Mouse (Mus musculus) spleen, adult 2 months (tissue): Measurements from ENCODE around the gene Carns1. TPM values are rescaled to one million over a fixed set of nuclear protein-coding genes. Genes with fewer than 3 reads are reported as not detected.

Experiments used
- DNase-seq, 2 experiments: peaks; one replicate each; pipeline versions ENCODE4 v3.0.0 to v3.0.0-alpha.2; 2012 to 2021; ENCODE audit warnings: low spot score in 2 of 2, low read depth in 1 of 2
- H3K27ac ChIP-seq: fragments of 200-500 bp; 2 replicates; pipeline ENCODE4 v1.5.1; 2012; ENCODE audit warnings: low read length, inconsistent platforms; ENCODE audit not compliant: insufficient read depth
- H3K27me3 ChIP-seq: fragments of 200-500 bp; 2 replicates; pipeline ENCODE4 v1.6.1; 2012; ENCODE audit warnings: mild to moderate bottlenecking, moderate library complexity, low read length, inconsistent platforms; ENCODE audit not compliant: control insufficient read depth, insufficient read depth
- H3K36me3 ChIP-seq: fragments of 200-500 bp; 2 replicates; pipeline ENCODE4 v1.6.1; 2012; ENCODE audit warnings: mild to moderate bottlenecking, low read length, inconsistent platforms; ENCODE audit not compliant: control insufficient read depth, insufficient read depth
- H3K4me1 ChIP-seq: fragments of 200-500 bp; 2 replicates; pipeline ENCODE4 v1.6.1; 2011; ENCODE audit warnings: inconsistent platforms; ENCODE audit not compliant: control insufficient read depth, insufficient read depth, insufficient read length
- H3K4me3 ChIP-seq: fragments of 200-500 bp; 2 replicates; pipeline ENCODE4 v1.5.1; 2011; ENCODE audit warnings: mild to moderate bottlenecking, inconsistent platforms; ENCODE audit not compliant: insufficient read depth, insufficient read length; ENCODE audit errors: extremely low read depth
- CTCF ChIP-seq: fragments of 200-500 bp; IDR thresholded peaks from 2 replicates; pipeline ENCODE4 v1.5.1; 2011; ENCODE audit warnings: mild to moderate bottlenecking, inconsistent platforms; ENCODE audit not compliant: insufficient read depth, insufficient read length, insufficient replicate concordance; ENCODE audit errors: extremely low read depth
- POLR2A ChIP-seq: fragments of 200-500 bp; IDR thresholded peaks from 2 replicates; pipeline ENCODE4 v1.6.1; 2011; ENCODE audit warnings: low read depth, low read length, inconsistent platforms
- WGBS: fragments of 180-500 bp; shearing (Covaris S2); methylation state at CpG from one replicate; pipeline ENCODE4 v1.1.7; 2018; 5-methylcytosine and 5-hydroxymethylcytosine counted together
- polyA plus RNA-seq: library from polyadenylated mRNA; depleted of rRNA; stranded (reverse); fragments of >200 nt; gene quantifications from 2 replicates; pipeline ENCODE4 v1.2.3, GENCODE M21; 2012

Gene Carns1
- polyA plus RNA-seq, 1 experiment, result 52.0 TPM

DNA sequence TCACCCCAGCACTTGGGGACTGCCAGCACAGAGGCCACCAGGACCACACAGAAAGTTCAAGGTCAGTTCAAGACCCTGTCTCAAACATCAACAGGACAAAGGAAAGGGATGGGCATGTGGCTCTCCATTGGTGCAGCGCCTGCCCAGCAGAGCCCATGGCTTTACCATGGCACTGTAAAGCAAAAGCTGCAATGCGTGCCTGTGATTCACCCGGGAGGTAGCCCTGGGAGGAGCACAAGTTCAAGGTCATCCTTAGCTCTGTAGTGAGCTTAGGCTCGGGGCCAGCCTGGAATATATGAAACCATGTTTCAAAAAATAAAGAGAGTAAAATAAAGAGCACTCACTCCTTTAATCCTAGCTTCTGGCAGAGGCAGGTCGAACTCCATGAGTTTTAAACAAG is 23.4 kb downstream of the Carns1 start:
- Histone ChIP-seq H3K36me3 (peaks cover 35% of the 10 kb centered on the region), H3K4me3 (no peak overlapping the region), H3K27me3 (no peaks in the 10 kb centered on the region), H3K4me1 (peaks cover 36% of the 10 kb centered on the region), H3K27ac (no peak overlapping the region)
- no peak for TF ChIP-seq CTCF
- no peak for TF ChIP-seq POLR2A
- 88% methylated on average over 5 of the region's 5 CpGs for WGBS
- DNase-seq, result no peak

DNA sequence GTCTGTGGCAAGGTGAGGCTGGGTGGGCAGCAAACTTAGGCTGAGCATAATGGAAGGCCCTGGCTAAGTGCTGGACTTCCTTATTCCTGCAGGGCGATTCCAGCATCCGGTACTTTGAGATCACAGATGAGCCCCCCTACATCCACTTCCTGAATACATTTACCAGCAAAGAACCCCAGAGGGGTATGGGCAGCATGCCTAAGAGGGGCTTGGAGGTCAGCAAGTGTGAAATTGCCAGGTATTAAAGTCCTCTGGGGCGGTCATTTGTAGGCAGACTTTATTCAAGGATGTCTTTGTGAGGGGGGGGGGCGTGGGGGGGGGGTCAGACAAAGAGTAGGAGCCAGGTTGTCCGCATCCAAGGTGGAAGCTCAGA is 23.8 kb downstream of the Carns1 start:
- 88% methylated on average over 5 of the region's 5 CpGs for WGBS
- no peak for DNase-seq
- no peak overlapping the region for H3K27ac ChIP-seq
- H3K36me3 ChIP-seq, result peaks cover 30% of the 10 kb centered on the region
- H3K4me3 ChIP-seq, result no peak overlapping the region
- TF ChIP-seq POLR2A, result no peak
- no peak for TF ChIP-seq CTCF
- H3K4me1 ChIP-seq, result peaks cover 41% of the 10 kb centered on the region
- no peaks in the 10 kb centered on the region for H3K27me3 ChIP-seq

DNA sequence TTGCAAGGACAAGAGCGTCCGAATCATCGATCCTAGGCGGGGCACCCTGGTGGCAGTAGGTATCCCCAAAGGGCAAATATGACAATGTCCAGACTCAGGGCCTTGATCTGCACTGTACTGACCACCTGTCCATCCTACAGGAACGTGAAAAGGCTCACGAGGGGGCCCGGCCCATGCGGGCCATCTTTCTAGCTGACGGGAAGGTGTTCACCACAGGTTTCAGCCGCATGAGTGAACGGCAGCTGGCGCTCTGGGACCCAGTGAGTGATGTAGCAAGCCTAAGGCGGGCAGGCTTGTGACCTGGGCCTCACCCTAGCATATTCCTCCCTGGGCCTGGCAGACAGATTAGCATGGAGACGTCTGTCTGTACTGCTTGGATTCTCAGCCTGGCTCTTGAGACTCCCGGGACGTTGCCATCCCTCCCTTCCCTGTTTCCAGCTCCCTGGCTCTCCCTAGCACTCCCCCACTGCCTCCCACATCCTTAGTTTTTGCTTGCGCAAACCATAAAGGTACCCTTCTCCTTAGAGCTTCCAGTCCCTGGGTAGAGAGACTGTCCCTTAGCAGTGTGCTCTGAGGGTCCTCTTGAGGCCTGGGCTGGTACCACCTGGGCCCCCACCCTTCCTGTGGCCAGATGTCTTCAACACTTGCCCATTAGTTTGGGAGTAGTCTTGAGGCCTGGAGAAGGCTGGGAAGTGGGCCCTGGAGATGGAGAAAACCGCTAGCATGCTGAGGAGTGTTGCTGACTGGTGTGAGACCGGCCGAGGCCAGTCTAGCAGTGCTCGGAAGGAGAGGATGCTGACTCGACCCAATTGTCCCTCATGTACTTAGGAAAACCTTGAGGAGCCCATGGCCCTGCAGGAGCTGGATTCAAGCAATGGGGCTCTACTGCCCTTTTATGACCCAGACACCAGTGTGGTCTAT is 24.5 kb downstream of the Carns1 start:
- H3K27me3 ChIP-seq, result no peaks in the 10 kb centered on the region
- no peak for DNase-seq
- H3K36me3 ChIP-seq, result peaks cover 24% of the 10 kb centered on the region
- WGBS, result 77% methylated on average over 22 of the region's 22 CpGs
- no peak overlapping the region for H3K4me3 ChIP-seq
- peaks cover 39% of the 10 kb centered on the region for H3K4me1 ChIP-seq
- no peak for TF ChIP-seq CTCF
- no peak for TF ChIP-seq POLR2A
- H3K27ac ChIP-seq, result no peak overlapping the region; the same call in 1 of the 2 replicates

DNA sequence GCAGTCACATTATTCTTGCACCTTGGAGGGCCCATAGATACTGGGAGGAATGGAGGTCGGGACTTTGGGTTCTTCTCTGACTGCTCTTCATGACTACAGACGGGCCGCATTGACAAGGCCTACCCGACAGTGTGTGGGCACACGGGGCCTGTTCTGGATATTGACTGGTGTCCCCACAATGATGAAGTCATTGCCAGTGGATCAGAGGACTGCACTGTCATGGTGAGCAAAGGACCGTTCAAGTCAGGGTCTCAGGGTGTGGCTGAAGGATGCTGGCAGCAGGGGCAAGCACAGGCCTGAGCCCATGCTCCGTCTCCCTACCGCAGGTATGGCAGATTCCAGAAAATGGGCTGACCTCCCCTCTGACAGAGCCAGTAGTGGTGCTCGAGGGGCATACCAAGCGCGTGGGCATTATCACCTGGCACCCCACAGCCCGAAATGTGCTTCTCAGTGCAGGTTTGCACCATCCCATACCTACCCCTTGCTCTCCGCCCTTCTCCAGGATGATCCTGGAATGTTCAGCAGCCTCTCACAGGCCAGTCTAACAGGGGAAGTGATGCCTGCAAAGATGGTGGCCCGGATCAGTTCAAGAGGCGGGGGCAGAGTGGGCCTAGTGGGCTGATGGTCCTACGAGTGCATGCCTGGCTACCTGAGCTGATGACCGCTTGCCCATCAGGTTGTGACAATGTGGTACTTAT is 25.4 kb downstream of the Carns1 start:
- H3K27me3 ChIP-seq, result no peaks in the 10 kb centered on the region
- peaks cover 45% of the 10 kb centered on the region for H3K4me1 ChIP-seq
- 88% methylated on average over 17 of the region's 17 CpGs for WGBS

DNA sequence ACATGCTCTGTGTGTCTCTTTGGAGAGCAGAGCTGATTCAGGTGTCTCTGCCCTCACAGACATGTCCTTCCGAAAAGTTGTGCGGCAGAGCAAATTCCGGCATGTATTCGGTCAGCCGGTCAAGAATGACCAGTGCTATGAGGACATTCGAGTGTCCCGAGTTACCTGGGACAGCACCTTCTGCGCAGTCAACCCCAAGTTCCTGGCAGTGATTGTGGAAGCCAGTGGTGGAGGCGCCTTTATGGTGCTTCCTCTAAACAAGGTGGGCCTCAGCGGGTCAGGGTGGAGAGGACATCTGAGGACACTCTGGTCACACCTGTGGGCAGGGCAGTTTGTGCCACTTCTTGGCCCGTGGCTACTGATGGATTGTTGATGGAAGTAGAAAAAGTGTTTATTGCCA is 26.0 kb downstream of the Carns1 start:
- Histone ChIP-seq H3K27me3 (no peaks in the 10 kb centered on the region), H3K36me3 (peaks cover 22% of the 10 kb centered on the region), H3K27ac (peak overlapping the region; percentile 86), H3K4me1 (peaks cover 50% of the 10 kb centered on the region), H3K4me3 (peak overlapping the region; percentile 77)
- DNase-seq, result no peak
- TF ChIP-seq POLR2A (no peak), CTCF (no peak)
- WGBS, result 60% methylated on average over 11 of the region's 11 CpGs

More for the DNA sequence above, 25.4 kb downstream of the Carns1 start:
- H3K4me3 ChIP-seq, result 0 out of 2 replicates have a peak overlapping the region, but pooled peaks have one; percentile 77
- DNase-seq, result no peak
- TF ChIP-seq CTCF (no peak), POLR2A (no peak)
- peaks cover 22% of the 10 kb centered on the region for H3K36me3 ChIP-seq
- no peak overlapping the region; the same call in 1 of the 2 replicates for H3K27ac ChIP-seq

GRCm38 (mm10) chr19:4148819-4149218 is 26.5 kb downstream of the Carns1 start:
- no peak for DNase-seq
- 6% methylated on average over 8 of the region's 8 CpGs for WGBS
- Histone ChIP-seq H3K36me3 (peaks cover 22% of the 10 kb centered on the region), H3K4me1 (peaks cover 50% of the 10 kb centered on the region), H3K4me3 (peak overlapping the region; percentile 77), H3K27me3 (no peaks in the 10 kb centered on the region), H3K27ac (peak overlapping the region; percentile 86)
- TF ChIP-seq CTCF (no peak), POLR2A (no peak)
